Mouse (Mus musculus): Measurements from ENCODE around the gene Kirrel.

Gene Kirrel

DNA sequence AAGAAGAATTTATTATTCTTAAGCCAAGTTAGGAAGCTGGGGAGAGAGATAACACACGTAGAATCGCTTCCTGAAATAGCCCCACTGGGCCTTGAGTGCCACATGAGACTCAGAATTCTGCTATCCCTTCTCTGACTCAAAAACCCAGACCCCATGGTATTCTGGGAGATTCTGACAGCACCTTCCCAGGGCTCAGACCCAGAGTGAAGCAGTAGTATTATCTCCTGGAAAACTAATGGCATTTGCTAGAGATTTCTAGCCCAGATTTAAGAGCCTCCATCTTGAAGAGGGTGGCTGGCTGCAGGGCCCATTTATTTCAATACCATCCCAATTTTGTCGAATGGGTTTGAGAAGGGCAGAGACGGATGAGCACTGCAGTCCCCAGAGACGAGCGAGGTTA lies 6.9 kb downstream of the Kirrel start:
- DNase-seq (ENCODE audit: low spot score in 2 of 2), result peak in 1 of 2 experiments; percentile 1

DNA sequence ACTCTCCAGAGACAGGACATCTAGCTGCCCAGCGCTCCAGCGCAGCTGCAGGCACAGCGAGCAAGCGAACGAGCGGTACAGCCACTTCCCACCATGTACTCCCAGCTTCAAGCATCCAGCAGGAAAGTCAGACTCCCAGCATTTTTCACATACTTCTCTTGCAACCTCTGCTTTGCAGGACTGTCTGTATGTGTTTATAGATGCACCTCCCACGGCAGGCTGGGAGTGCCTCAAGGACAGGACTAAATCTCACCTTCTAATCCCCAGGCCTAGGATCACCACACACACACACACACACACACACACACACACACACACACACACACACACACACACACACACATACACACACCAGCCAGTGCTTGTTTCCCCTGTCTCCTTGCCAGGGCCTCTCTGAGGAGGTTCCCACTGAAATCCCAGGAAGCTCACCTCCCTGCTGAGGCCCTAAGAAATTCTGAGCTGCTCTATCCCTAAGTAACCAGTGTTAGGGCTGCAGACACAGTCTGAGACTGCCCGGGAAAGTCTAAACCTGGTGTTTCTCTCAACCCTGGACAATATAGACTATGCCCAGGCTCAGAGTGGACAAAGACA lies 9.2 kb downstream of the Kirrel start:
- peak in 1 of 2 experiments; percentile 3 for DNase-seq (ENCODE audit: low spot score in 2 of 2)

DNA sequence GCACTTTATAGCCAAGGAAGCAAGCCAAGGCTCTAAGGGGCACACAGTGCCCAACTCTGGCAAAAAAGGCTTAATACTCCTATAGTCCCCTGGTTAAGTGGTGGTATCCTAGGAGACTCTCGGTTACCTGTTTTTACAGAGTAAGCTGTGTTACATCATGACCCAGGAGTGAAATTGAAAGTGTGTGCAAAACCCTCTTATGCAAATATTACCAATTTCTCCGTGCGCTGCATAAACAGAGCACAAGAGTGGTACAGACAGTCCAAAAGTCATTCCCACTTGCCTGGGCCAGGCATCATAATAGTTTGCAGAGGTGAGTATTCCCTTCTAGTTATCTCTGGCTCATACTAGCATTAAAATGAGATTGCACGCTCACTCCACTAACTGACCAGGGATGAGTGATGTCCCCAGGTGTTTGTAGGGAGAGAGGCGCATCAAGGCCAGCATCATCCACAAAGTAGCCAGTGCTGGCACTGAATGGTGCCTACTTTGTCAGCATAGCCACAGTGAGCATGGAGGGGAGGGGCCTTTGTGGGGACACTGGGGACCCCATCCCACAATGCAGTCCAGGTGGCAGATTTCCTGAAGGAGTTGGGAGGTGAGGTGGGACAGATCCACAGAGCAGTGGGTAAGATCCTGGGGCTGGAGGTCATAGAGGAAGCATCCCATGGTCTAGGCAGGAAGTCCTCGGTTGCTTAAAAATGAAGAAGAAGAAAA lies 10.3 kb downstream of the Kirrel start:
- peak; percentile 1 for DNase-seq (ENCODE audit: low spot score in 2 of 2)

DNA sequence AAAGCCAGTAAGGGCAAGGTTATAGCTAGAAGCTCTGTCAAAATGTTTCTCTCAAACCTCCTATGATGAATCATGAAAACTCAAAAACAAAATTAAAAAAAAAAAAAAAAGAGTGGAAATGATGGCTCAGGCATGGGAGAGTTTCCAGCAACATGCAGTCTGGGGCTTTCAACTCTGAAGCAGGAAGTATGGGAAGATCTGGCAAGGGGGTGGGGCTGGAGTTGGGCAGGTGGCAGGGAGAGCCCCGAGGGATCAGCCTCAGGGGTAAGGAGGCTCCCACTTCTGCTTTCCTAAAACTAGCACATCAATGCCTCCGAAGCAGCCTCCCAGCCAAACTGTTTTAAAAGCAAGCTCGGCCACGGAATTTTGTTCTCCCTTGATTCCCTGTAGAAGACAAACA lies 11.4 kb downstream of the Kirrel start:
- no peak for DNase-seq (ENCODE audit: low spot score in 2 of 2)

DNA sequence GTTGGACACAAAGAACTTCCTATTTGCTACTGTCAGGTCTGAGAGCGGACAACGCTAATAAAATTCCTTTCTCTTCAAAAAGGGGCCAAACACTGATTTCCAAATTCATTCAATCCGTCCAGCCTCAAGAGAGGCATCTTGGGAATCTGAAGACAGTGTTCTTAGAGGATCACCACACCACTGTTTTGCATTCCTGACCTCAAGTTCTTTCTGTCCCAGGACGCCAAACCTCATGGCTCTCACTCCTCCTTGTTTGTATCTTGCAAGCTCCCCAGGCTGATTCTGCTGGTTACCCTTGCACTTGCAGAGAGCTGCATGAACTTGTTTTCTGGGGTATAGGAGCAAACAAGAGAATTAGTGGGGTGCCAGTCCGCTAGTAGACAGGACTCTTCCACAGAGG lies 12.2 kb downstream of the Kirrel start:
- no peak for DNase-seq (ENCODE audit: low spot score in 2 of 2)

DNA sequence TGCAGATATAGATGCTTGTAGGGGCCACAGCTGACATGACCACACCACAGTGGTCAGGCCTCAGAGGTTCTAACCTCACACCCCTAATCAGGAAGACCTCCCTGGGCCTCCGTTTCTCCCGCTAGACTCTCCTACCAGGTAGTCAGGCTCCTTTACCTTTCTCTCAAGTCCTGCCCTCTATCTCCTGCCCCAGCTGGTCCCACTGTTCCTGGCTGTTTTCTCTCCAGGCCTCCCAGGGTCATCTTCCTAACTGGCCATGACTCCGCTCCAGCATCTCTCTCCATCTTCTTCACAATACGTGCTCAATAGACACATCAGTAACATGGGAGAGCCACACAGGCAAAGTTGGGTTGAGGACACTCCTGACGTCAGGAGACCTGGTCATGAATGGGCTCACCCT lies 12.9 kb downstream of the Kirrel start:
- no peak for DNase-seq (ENCODE audit: low spot score in 2 of 2)

DNA sequence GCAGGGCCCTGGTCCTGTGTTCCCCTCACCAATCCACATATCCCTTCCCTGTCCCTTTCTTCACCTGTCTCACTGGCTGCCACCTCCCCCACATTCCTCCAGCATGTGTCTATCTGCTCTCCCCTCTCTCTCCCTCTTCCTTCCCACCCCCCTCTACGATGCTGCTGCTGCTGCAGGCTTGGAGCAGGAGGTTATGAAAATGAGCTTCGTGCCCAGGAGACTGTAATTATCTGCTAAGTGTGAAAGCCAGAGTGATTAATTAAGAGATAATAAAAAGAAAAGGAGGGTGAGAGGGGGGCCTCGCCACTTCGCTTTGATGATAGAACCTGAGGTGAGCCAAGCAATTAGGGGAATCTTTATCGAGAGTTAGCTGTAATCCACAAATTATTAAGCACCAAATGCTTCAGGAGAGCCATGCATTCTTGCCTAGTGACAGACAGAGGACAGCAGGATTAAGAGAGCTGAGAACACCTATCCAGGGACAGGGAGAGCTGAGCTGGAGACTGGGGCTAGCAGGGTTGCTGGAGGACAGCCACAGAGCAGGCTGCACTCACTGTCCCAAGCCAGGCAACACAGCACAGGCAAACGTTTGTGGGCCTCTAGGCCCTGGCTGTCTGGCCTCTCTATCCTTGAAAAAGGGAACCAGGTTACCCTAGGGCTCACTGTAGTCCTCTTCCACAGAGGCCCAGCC lies 13.6 kb downstream of the Kirrel start:
- DNase-seq (ENCODE audit: low spot score in 2 of 2), result no peak

DNA sequence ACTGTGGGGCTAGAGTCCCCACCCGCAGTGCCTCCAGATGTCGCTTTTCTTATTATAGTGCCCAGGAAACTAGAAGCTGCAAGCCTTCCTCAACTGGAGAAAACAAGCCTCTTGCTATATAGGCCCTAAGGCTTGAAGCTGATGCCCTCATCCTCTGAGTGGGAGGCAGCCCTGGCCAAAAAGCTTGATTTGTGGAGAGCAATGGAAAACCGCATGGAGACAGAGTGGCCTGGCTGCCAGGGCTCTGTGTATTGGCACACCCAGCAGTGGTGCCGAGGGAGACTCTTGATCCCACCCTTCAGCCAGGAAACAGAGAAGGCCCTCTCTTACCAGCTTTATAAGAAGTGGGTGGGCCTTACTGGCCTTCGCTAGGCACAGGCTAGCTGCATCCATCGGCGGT lies 15.4 kb downstream of the Kirrel start:
- DNase-seq (ENCODE audit: low spot score in 2 of 2), result no peak

DNA sequence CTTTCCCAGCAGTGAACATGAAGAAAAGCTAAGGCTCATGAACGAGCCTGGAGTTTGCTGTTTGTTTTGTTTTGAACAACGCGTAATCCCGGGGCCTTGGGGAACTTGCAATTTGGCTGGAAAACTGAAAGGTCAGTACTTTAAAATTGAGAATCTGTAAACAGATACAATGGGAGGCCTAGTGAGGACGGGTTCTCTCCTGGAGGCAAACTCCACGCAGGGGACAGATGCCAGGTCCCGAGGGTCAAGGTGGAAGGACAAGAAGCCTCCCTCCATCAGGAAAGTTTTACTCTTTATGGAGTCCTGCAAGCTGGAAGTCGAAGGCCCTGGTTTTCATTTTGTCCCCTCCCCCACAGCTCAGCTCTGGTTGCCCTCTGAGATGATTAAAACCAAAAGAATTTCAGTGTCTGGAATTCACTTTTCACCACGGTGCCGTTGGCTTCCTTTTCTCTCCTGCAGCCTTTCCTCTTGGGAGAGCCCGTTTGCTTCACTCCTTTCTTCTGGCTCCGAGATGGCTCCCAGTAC lies 16.7 kb downstream of the Kirrel start:
- no peak for DNase-seq (ENCODE audit: low spot score in 2 of 2)

DNA sequence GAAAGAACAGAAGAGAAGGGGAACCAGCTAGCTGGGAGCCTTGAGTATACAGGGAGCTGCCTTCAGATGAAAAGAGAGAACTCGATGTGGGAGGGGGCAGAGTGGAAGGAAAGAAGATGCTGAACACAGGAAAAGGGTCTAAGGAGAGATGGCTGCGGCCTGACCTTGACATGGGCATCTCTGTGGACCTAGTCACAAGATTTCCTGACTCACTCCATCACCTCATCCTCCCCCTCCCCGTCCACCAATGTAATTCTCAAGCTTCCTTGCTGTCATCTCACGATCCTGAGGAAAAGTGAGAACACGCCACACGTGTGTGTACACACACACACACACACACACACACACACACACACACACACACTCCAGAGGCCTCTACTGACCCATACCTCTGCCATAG lies 17.2 kb downstream of the Kirrel start:
- no peak for DNase-seq (ENCODE audit: low spot score in 2 of 2)

DNA sequence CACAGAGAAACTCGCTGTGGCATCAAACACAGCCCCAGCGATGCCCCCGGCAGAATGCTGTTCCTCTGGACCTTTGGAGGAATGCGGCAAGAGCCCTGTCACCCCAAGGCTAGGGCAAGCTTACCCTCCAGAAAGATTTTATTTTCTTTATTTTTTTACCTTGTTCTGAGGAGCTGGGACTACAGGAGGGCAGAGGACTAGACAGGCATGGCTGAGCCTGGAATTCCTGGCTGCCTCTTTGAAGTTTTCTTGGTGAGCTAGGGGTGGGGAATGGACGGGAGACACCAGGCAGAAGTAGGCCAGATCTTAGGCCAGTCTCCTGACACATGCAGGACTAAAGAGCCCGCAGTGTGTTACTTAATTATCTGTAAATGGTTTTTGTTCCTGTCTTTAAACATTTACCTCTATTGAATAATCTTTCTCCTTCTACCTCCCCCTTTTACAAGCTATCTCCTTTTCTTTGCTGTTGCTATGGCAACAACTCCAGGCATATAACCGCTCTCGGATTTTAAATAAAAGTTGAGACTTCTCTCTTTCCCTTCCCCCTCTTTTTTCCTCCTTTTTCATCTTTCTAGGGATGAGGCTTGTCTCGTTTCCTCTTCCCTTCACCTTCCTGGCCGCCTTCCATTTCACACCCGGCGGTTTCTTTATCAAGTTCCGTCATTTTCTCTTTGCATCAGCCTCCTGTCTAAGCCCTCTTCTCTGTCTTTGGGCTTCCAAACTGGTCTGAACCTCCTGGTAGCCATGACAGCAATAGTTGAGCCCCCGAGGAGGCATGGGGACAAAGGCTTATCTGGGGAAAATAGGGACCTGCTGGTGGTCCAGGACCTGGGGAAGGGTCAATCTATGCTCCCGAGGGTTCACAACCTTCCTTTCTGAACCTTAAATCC lies 19.9 kb downstream of the Kirrel start:
- DNase-seq (ENCODE audit: low spot score in 2 of 2), result no peak

DNA sequence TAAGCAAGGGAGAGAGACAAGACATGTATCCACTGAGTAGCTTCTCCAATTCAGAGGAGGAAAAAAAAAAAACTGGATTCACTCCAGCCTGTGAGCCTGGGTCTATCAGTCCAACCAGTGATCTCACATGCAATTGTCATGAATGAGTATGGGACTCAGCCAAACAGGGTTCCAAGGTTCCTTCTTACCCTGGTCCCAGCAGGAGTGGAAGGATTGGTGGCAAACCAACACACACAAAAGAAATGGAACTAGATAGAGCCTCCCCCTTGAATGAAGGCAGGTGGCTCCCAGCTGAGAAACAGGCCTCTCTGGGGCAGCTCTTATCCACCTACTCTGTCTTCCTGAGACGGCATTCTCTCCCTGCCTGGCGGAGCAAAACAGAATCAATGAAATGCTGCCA lies 21.5 kb downstream of the Kirrel start:
- DNase-seq (ENCODE audit: low spot score in 2 of 2), result no peak

DNA sequence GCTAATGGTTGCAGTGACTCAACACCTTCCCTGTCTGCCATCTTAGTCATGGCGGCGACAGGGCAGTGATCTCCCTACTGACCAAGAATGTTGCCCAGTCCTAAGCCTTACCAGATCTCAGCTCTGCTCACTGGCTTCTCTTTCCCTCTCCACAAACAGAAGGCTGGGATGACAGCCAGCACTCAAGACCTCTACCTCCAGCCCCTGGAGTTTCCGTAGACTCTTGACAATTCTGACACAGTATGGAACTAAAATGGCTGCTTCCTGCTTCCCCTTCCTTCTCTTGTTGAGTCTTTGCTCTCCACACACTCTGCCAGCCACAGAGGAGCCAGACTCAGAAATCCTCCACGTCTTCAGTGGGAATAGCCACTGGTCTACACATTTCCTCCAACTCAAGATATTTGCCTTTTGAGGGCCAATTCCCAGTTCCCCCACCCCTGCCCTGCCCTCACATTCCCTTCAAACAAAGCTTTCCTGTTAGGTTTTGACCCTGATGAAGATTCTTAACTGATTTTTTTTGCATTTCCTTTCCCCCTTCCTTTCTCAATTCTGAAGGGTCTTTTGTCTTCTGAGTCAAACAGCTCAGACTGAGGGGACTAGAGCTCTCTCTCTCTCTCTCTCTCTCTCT lies 22.3 kb downstream of the Kirrel start:
- no peak for DNase-seq (ENCODE audit: low spot score in 2 of 2)

DNA sequence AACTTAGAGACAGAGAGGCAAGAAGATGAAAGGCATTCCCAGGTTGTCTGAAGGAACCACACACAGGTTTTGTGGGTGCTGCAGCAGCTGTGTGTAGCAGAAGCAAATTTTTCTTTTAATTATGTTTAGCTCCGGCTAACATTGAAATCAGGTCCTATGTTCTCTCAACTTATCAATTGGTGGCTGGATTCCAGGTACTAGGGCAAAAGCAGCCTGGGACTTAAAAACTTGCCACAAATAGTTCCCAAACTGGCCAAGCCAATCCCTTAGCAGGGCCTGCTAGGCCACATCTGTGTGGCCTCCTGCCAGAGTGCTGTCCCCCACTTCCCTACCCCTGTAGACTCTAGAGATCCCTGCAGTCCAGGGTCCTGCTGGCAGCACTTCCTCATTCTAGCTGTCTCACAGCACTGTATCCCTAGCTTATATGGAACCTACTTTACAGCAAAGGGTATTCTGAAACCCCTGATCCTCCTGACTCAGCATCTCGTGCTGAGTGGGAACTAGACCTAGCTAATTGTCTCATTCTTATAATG lies 23.2 kb downstream of the Kirrel start:
- DNase-seq (ENCODE audit: low spot score in 2 of 2), result no peak

DNA sequence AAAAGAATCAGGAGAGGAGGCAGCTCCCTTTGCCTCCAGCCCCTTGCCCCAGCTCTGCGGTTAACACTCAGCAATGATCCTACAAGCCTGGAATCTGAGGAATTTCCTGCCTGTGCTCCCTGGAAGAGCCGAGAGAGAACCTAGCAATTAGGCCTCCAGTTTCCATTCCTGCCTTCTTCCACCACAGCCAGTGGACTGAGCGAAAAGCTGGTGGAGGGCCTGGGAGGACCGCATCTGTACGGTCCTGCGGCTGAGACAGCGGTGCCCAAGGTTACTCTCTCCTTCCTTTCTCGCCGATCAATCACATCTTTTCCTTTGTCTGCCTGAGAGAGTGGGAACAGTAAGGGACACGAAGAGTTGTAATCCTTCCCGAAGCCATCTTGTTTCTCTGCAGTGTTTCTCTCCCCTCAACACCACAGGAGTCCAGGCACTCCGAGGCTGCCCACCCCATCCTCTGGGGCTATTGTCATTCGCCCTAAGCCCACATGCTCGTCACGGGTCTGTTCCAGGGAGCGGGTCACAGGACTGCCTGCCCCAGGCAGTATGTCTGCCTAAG lies 23.8 kb downstream of the Kirrel start:
- no peak for DNase-seq (ENCODE audit: low spot score in 2 of 2)

DNA sequence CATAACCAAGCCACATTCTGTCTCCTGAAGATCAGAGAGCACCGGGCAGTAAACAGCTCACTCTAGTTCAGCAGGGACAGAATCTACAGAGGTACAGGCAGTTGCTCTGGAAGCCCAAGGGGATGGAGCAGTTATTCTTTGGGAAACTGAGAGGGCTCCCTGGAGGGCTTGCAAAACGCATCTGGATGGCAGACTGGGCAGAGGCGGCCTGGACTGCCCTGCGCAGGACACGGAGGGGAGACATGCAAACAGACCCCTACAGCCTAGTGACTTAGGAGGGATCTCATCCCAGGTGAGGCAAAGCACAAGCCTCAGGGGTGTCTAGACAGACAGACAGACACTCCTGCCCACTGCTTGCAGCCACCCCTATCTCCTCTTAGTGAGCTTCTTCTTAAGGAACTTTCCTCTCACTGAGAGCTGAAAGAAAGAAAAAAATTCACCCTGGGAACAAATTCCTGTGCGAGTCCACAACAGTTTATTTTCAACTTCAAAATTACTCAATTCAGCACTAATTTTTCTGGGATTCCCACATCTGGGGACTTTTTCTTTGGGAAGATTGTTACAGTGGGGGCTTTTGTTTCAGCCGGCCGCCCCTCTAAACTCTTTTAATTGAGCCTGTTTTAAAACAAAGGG lies 24.4 kb downstream of the Kirrel start:
- DNase-seq (ENCODE audit: low spot score in 2 of 2), result no peak

DNA sequence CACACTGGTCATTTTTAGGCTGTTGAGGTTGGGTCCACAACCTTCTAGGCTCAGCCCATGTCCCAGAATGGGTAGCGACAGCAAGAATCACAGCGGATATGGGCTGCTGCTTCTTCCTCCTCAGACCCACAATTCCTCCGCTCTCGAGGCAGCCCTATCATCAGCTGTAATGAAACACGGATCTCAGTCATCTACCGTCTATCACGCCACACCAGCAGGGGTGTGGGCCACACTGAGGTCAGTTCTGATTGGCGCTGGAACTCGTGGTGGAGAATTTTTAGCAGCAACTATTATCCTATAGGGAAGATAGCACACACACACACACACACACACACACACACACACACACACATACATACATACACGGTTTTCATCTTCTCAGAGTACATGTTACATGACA lies 25.1 kb downstream of the Kirrel start:
- no peak for DNase-seq (ENCODE audit: low spot score in 2 of 2)

DNA sequence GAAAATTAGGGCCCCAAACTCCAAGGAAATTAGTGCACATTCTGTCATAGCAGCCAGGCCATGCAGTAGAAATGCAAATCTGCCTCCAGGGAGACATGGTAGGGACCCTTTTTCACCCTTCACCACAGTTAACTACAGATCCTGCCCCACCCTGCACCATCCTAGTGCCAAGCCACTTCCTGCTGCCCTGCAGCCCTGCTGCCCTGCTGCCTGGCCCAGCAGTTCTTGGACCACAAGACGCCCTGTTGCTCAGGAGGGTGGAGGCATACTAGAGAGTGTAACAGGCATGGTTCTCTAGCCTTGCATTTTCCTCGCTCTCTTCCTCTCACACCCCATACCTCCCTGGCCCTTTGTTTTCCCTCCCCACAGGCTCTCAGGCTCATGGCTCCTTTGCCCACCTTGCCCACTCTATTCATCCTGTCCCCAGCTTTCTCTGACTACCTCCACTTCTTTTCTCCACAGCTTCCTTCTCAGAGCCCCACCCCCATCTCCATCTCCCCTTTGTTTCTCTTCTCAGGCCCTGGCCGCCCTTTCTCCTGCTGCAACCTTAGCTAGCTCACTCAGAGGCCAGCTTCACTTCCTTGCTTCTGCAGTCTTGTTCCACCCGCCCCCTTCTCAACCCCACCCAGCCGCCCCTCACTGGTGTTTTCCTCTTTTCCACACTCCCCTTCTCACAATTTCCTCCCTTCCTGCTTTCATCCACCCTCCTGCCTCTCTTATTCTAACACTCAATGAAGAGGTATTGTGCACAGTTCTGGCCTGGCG lies 29.9 kb downstream of the Kirrel start:
- DNase-seq (ENCODE audit: low spot score in 2 of 2), result no peak

DNA sequence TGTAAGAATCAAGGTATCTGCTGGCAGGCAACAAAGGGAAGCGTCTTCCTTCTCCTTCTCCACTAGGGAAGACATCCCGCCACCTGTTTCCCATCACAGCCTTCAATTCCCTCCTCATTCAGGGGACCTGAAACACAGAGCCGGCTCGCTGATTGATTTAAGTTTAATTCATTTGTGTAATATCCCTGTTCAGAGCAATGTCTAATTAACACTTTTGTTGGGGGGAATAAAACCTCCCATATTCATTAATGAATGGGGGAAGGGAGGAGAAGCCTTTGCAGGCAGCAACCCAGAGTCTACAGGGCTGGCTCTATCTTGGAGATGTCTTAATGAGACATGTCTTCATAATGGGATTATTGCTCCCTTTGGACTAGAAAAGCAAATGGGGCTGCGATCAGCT lies 34.3 kb downstream of the Kirrel start:
- DNase-seq (ENCODE audit: low spot score in 2 of 2), result no peak

DNA sequence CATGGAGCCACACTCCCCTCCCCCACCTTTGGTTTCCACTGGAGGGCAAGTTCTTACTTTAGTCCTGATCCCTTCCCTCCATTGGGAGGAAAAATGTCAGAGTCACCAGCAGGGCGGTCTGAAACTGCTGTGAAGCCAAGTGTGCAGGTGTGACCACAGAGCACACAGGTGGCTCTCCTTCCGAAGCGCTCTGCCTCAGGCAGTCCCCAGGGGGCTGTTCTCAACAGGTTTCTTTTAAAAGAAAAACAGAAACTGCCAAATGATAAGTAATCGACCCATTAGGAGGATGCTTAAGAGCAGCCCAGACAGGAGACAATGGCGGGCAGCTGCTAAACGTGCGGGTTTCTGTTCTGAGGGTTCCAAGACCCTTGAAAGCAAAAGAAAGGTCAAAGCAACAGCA lies 37.8 kb downstream of the Kirrel start:
- DNase-seq (ENCODE audit: low spot score in 2 of 2), result no peak

Measured in frontal cortex, postnatal 10 days (tissue).